Mouse (Mus musculus) CH12.LX (cell line): ENCODE data around the gene Srf. TPM values are rescaled to one million over a fixed set of nuclear protein-coding genes. Genes with fewer than 3 reads are reported as not detected.

Experiments
- DNase-seq: peaks from one replicate; pipeline ENCODE4 v3.0.0-alpha.2; 2013; ENCODE audit errors: extremely low read depth
- H3K27ac ChIP-seq: 2 replicates; pipeline ENCODE4 v1.5.1; 2012; ENCODE audit warnings: low read depth, mild to moderate bottlenecking, control low read depth, moderate library complexity; ENCODE audit not compliant: insufficient read depth
- H3K27me3 ChIP-seq: replicated peaks from 2 replicates; pipeline ENCODE3; 2012; ENCODE audit warnings: inconsistent platforms
- H3K36me3 ChIP-seq, 2 experiments: replicated peaks in 1 of 2; 2 replicates each; pipeline versions ENCODE3 to v1.6.1; 2012; ENCODE audit warnings: inconsistent platforms in 1 of 2, low read length in 1 of 2, mild to moderate bottlenecking in 1 of 2, mixed read lengths in 1 of 2, moderate library complexity in 1 of 2; ENCODE audit not compliant: control insufficient read depth in 1 of 2, insufficient read depth in 1 of 2
- H3K4me1 ChIP-seq, 2 experiments: 2 replicates each; pipeline ENCODE4 v1.6.1; 2012; ENCODE audit warnings: inconsistent platforms in 1 of 2, moderate library complexity in 1 of 2; ENCODE audit not compliant: insufficient read depth in 2 of 2, control insufficient read depth in 1 of 2
- H3K4me2 ChIP-seq: 2 replicates; pipeline ENCODE4 v1.6.1; 2012; ENCODE audit warnings: low read depth, mild to moderate bottlenecking, control low read depth; ENCODE audit not compliant: poor library complexity, insufficient read depth, severe bottlenecking
- H3K4me3 ChIP-seq, 3 experiments: fragments of 150-350 bp in 1 of 3; sonication (generic) in 1 of 3; replicated peaks in 1 of 3; 2 replicates each; pipeline versions ENCODE3 to v1.5.1; 2011 to 2012; ENCODE audit warnings: low read depth in 2 of 3, low read length in 2 of 3, mild to moderate bottlenecking in 2 of 3, moderate library complexity in 2 of 3, control low read depth in 1 of 3, improper control_type of control experiment in 1 of 3, inconsistent platforms in 1 of 3, mixed read lengths in 1 of 3; ENCODE audit not compliant: poor library complexity in 1 of 3
- H3K79me2 ChIP-seq: replicated peaks from 2 replicates; pipeline ENCODE4 v1.6.1; 2012; ENCODE audit warnings: mild to moderate bottlenecking, moderate library complexity; ENCODE audit not compliant: control insufficient read depth, poor library complexity, insufficient read depth, severe bottlenecking; ENCODE audit errors: extremely low read depth
- H3K9ac ChIP-seq: 2 replicates; pipeline ENCODE4 v1.6.1; 2012; ENCODE audit warnings: low read depth, mild to moderate bottlenecking, control low read depth, moderate library complexity; ENCODE audit not compliant: insufficient read depth
- H3K9me3 ChIP-seq: replicated peaks from 2 replicates; pipeline ENCODE3; 2012; ENCODE audit warnings: low read length, inconsistent platforms, mixed read lengths
- BHLHE40 ChIP-seq: IDR thresholded peaks from 2 replicates; pipeline ENCODE4 v1.6.1; 2011; ENCODE audit warnings: mild to moderate bottlenecking, low read depth, low read length, improper control_type of control experiment
- CTCF ChIP-seq, 2 experiments: IDR thresholded peaks in 1 of 2; conservative IDR thresholded peaks in 1 of 2; 2 replicates each; pipeline ENCODE4 v1.5.1; 2011 to 2012; ENCODE audit warnings: low read depth in 2 of 2, low read length in 2 of 2, improper control_type of control experiment in 1 of 2, inconsistent platforms in 1 of 2, mild to moderate bottlenecking in 1 of 2, moderate library complexity in 1 of 2
- E2F4 ChIP-seq: IDR thresholded peaks from 2 replicates; pipeline ENCODE4 v1.6.1; 2011; ENCODE audit warnings: low read depth, low read length, improper control_type of control experiment; ENCODE audit not compliant: insufficient replicate concordance
- EP300 ChIP-seq: IDR thresholded peaks from 2 replicates; pipeline ENCODE4 v1.6.1; 2011; ENCODE audit warnings: low read length, improper control_type of control experiment
- HCFC1 ChIP-seq: IDR thresholded peaks from 2 replicates; pipeline ENCODE4 v1.6.1; 2012; ENCODE audit warnings: low read depth, mild to moderate bottlenecking, inconsistent platforms, low read length, improper control_type of control experiment
- JUN ChIP-seq: IDR thresholded peaks from 2 replicates; pipeline ENCODE4 v1.6.1; 2011; ENCODE audit warnings: low read depth, mild to moderate bottlenecking, low read length, improper control_type of control experiment, moderate library complexity; ENCODE audit not compliant: insufficient read depth
- MAFK ChIP-seq: IDR thresholded peaks from 2 replicates; pipeline ENCODE4 v1.6.1; 2011; ENCODE audit warnings: low read length, improper control_type of control experiment; ENCODE audit not compliant: insufficient replicate concordance
- MAX ChIP-seq: IDR thresholded peaks from 2 replicates; pipeline ENCODE4 v1.6.1; 2011; ENCODE audit warnings: low read length, improper control_type of control experiment
- MEF2A ChIP-seq: IDR thresholded peaks from 2 replicates; pipeline ENCODE4 v1.6.1; 2014; ENCODE audit warnings: low read depth, mild to moderate bottlenecking, inconsistent platforms, low read length, improper control_type of control experiment, borderline replicate concordance
- MXI1 ChIP-seq: IDR thresholded peaks from 2 replicates; pipeline ENCODE4 v1.6.1; 2011; ENCODE audit warnings: mild to moderate bottlenecking, low read depth, low read length, improper control_type of control experiment
- MYC ChIP-seq: IDR thresholded peaks from 2 replicates; pipeline ENCODE4 v1.6.1; 2011; ENCODE audit warnings: low read depth, mild to moderate bottlenecking, improper control_type of control experiment, low read length
- NELFE ChIP-seq: IDR thresholded peaks from 2 replicates; pipeline ENCODE4 v1.6.1; 2011; ENCODE audit warnings: low read depth, low read length, improper control_type of control experiment
- PAX5 ChIP-seq: IDR thresholded peaks from 2 replicates; pipeline ENCODE4 v1.6.1; 2012; ENCODE audit warnings: low read length, inconsistent platforms, mixed read lengths
- POLR2AphosphoS2 ChIP-seq: IDR thresholded peaks from 2 replicates; pipeline ENCODE4 v1.6.1; 2011; ENCODE audit warnings: low read depth, low read length, improper control_type of control experiment
- RCOR1 ChIP-seq: conservative IDR thresholded peaks from 2 replicates; pipeline ENCODE4 v1.6.1; 2012; ENCODE audit warnings: low read depth, mild to moderate bottlenecking, inconsistent platforms, low read length, improper control_type of control experiment
- SIN3A ChIP-seq: IDR thresholded peaks from 2 replicates; pipeline ENCODE4 v1.6.1; 2012; ENCODE audit warnings: low read length, improper control_type of control experiment, inconsistent platforms
- SMC3 ChIP-seq: IDR thresholded peaks from 2 replicates; pipeline ENCODE4 v1.6.1; 2011; ENCODE audit warnings: low read depth, low read length, improper control_type of control experiment
- UBTF ChIP-seq: IDR thresholded peaks from 2 replicates; pipeline ENCODE4 v1.6.1; 2012; ENCODE audit warnings: low read depth, mild to moderate bottlenecking, inconsistent platforms, low read length, improper control_type of control experiment, moderate library complexity
- USF1 ChIP-seq: IDR thresholded peaks from 2 replicates; pipeline ENCODE4 v1.6.1; 2014; ENCODE audit warnings: low read depth, mild to moderate bottlenecking, inconsistent platforms, low read length, improper control_type of control experiment
- USF2 ChIP-seq: conservative IDR thresholded peaks from 2 replicates; pipeline ENCODE4 v1.6.1; 2011; ENCODE audit warnings: low read depth, low read length, improper control_type of control experiment
- ZC3H11A ChIP-seq: IDR thresholded peaks from 2 replicates; pipeline ENCODE4 v1.6.1; 2012; ENCODE audit warnings: low read depth, mild to moderate bottlenecking, inconsistent platforms, low read length, improper control_type of control experiment
- dilution Hi-C: fragments of 300-500 bp; cut with MboI; formaldehyde crosslinking; loops from 2 replicates; pipeline ENCODE4 v1.14.3; 2020; ENCODE audit warnings: low sequenced_read_pairs; ENCODE audit not compliant: extremely low pct_unique_long_range_greater_than_20kb, extremely low pct_ligation_motif_present
- in situ Hi-C: fragments of 300-500 bp; cut with MboI; formaldehyde crosslinking; loops from 3 replicates; pipeline ENCODE4 v1.14.3; 2019; ENCODE audit warnings: low sequenced_read_pairs, low pct_ligation_motif_present, low pct_unique_long_range_greater_than_20kb, mixed read lengths
- polyA plus RNA-seq: library from polyadenylated mRNA; unstranded; fragments of >175 nt; gene quantifications from 2 replicates; pipeline ENCODE4 v1.2.1, GENCODE M21; 2012; ENCODE audit warnings: low read depth; ENCODE audit not compliant: insufficient read length
- total RNA-seq, 2 experiments: library from RNA; depleted of rRNA; stranded (reverse); fragments of 300-350 nt in 1 of 2; fragments of >200 nt in 1 of 2; gene quantifications; 2 replicates each; pipeline ENCODE4 v1.2.3; 2012 to 2014

Gene Srf
- total and polyA plus RNA-seq, 3 experiments, result 38.2 to 81.6 (median 54.5) TPM

DNA sequence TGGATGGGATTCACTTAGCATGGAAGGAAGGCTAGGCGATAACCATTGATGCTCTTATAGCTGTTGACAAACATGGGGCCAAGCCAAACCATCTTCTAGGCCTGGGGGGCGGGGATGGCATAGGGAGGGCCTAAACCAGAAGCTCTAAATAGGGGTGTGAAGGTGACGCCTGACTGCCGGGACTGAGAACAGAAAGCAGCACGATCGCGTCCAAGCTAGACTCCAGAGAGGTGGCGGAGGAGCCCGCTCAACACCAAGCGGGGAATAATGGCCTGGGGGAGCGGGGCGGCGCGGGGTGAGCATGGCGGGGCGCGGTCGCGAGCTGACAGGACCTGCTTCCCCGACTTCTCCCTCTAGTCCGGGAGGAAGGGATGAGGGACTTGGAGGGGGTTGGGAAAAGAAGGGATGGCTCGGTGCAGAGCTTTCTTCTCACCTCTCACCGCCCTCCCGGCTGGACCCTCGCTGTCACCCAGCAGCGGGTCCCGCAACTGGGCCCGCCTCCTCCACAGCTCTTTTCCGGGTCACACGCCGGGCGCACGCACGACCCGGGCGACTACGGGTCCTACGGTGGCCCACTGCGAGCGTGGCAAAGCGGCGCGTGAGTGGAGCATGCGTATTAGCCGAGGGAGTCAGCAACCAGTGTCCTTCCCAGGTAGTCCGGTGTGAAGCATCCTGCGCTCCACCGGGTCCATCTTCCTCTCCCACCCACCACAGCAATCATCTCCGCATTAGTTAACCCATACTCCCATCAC, 10.0 kb downstream of the Srf start, which contains the start of gene Cul9:
Gene Cul9, minus strand, starts transcription at position 576 of the 752 bp plus-strand sequence.
- Histone ChIP-seq H3K79me2 (no peaks in the 10 kb centered on the region), H3K36me3 (peaks cover 26 to 49% of the 10 kb centered on the region in 2 experiments), H3K27me3 (no peaks in the 10 kb centered on the region), H3K9ac (no peak within 1 kb of the TSS), H3K4me3 (no peak within 1 kb of the TSS), H3K9me3 (no peaks in the 10 kb centered on the region), H3K4me1 (no peaks in the 10 kb centered on the region), H3K4me2 (no peak within 1 kb of the TSS), H3K27ac (no peak within 1 kb of the TSS)
- in situ Hi-C loops, result no loop called here
- TF ChIP-seq MAFK, result no peak
- no peak for TF ChIP-seq SIN3A
- no peak for TF ChIP-seq PAX5
- TF ChIP-seq E2F4, result no peak
- no peak for TF ChIP-seq HCFC1
- no peak for TF ChIP-seq UBTF
- no peak for TF ChIP-seq ZC3H11A
- TF ChIP-seq NELFE, result no peak
- TF ChIP-seq SMC3, result no peak
- TF ChIP-seq MAX, result no peak
- no peak for TF ChIP-seq BHLHE40
- TF ChIP-seq MXI1, result no peak
- TF ChIP-seq MEF2A, result no peak
- TF ChIP-seq USF1, result no peak
- no peak for TF ChIP-seq CTCF (conservative IDR thresholded peaks at IDR 0.05 in 1 of 2, IDR thresholded peaks at IDR 0.05 in 1 of 2; ENCODE audit: low read depth in 2 of 2, low read length in 2 of 2)
- TF ChIP-seq EP300, result no peak
- no peak for TF ChIP-seq RCOR1
- TF ChIP-seq USF2, result no peak
- no peak for TF ChIP-seq MYC
- no peak for TF ChIP-seq JUN
- no peak for DNase-seq
- dilution Hi-C loops, result no loop called here

DNA sequence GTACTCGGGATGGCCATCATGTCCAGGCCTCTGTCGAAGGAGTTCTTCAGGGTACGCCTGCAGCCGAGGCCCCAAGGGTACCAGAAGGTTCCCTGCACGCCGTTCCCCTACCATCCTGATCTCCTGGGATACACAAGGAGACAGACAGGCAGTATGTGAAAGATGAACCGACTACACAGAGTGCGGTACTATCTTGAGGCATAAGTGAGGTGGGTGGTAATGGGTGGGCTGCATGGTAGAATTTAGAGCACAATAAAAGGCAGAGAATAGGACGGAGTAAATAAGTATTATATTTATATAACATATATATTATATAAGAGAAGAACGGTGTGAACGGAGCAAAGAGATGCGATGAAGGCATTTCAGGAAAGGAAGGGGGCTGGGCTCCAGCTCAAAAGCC, 12.3 kb downstream of the Srf start:
- no peak for TF ChIP-seq CTCF (conservative IDR thresholded peaks at IDR 0.05 in 1 of 2, IDR thresholded peaks at IDR 0.05 in 1 of 2; ENCODE audit: low read depth in 2 of 2, low read length in 2 of 2)
- TF ChIP-seq JUN, result no peak
- TF ChIP-seq USF2, result no peak
- no peak for TF ChIP-seq HCFC1
- TF ChIP-seq MAFK, result no peak
- TF ChIP-seq MYC, result no peak
- TF ChIP-seq POLR2AphosphoS2, result no peak
- TF ChIP-seq MAX, result no peak
- TF ChIP-seq SIN3A, result no peak
- no peak for TF ChIP-seq RCOR1
- TF ChIP-seq MXI1, result no peak
- TF ChIP-seq, all 38 proteins: peak for 0
- Histone ChIP-seq H3K27me3 (no peaks in the 10 kb centered on the region), H3K4me2 (no peak overlapping the region), H3K36me3 (peaks cover 4 to 27% of the 10 kb centered on the region in 2 experiments), H3K9me3 (no peaks in the 10 kb centered on the region), H3K27ac (no peak overlapping the region), H3K4me3 (no peak overlapping the region), H3K4me1 (no peaks in the 10 kb centered on the region), H3K9ac (no peak overlapping the region), H3K79me2 (no peaks in the 10 kb centered on the region)
- in situ Hi-C loops, result no loop called here
- DNase-seq, result no peak
- dilution Hi-C loops, result no loop called here
